Mouse (Mus musculus): ENCODE results near the gene Bcap31.
"Not testable (repeated sequence)": the region's sequence is repeated elsewhere in the genome, so short reads cannot be mapped to it uniquely, and the experiment has no call there.

Gene Bcap31

GRCm38 (mm10) chrX:73716109-73716661, at the start of gene Bcap31, which contains the start of gene Abcd1:
Bcap31 (minus strand) TSS chrX:73716175.
Abcd1 (plus strand) TSS chrX:73716597.
- CTCF ChIA-PET = no interaction called here

- CTCF ChIA-PET = no interaction called here
These were observed 49.3 kb upstream of the Bcap31 start for GRCm38 (mm10) chrX:73765311-73765710.

GRCm38 (mm10) chrX:73758611-73759290, 42.8 kb upstream of the Bcap31 start:
- CTCF ChIA-PET = no interaction called here

- CTCF ChIA-PET = no interaction called here
These were observed 40.6 kb upstream of the Bcap31 start, which contains the start of gene Plxnb3 for GRCm38 (mm10) chrX:73756334-73757140. Plxnb3 (plus strand) TSS chrX:73757090.

- CTCF ChIA-PET = no interaction called here
These were observed 33.0 kb upstream of the Bcap31 start for GRCm38 (mm10) chrX:73748977-73749376.

- CTCF ChIA-PET = interaction anchor here (0.7 kb wide), 1 partner anchor 585 kb away, joined by 3 read pairs; no protein-coding TSS in a partner anchor
These were observed 29.0 kb upstream of the Bcap31 start for GRCm38 (mm10) chrX:73744774-73745481.

GRCm38 (mm10) chrX:73739841-73740240, 23.9 kb upstream of the Bcap31 start:
- CTCF ChIA-PET = not testable (repeated sequence)

GRCm38 (mm10) chrX:73739151-73739550, 23.2 kb upstream of the Bcap31 start:
- CTCF ChIA-PET = no interaction called here

- CTCF ChIA-PET = no interaction called here
These were observed 22.2 kb upstream of the Bcap31 start for GRCm38 (mm10) chrX:73738155-73738554.

GRCm38 (mm10) chrX:73730908-73731307, 14.9 kb upstream of the Bcap31 start:
- CTCF ChIA-PET = no interaction called here

GRCm38 (mm10) chrX:73718686-73719362, 2.8 kb upstream of the Bcap31 start:
- CTCF ChIA-PET = no interaction called here

- CTCF ChIA-PET = no interaction called here
These were observed 2.3 kb upstream of the Bcap31 start for GRCm38 (mm10) chrX:73718271-73718670.

- CTCF ChIA-PET = no interaction called here
These were observed 1.7 kb upstream of the Bcap31 start for GRCm38 (mm10) chrX:73717667-73718066.

GRCm38 (mm10) chrX:73716709-73717545, 952 bp upstream of the Bcap31 start:
- CTCF ChIA-PET = no interaction called here

GRCm38 (mm10) chrX:73715476-73716108, 383 bp downstream of the Bcap31 start:
- CTCF ChIA-PET = interaction anchor here (0.6 kb wide), 1 partner anchor 630 kb away, joined by 4 read pairs; no protein-coding TSS in a partner anchor

GRCm38 (mm10) chrX:73700472-73700871, 15.5 kb downstream of the Bcap31 start:
- CTCF ChIA-PET = no interaction called here

GRCm38 (mm10) chrX:73690917-73691629, 24.9 kb downstream of the Bcap31 start:
- CTCF ChIA-PET = interaction anchor here (0.6 kb wide), 2 partner anchors 147 to 186 kb away, joined by 6 to 12 read pairs; no protein-coding TSS in a partner anchor

GRCm38 (mm10) chrX:73685629-73686028, 30.3 kb downstream of the Bcap31 start:
- CTCF ChIA-PET = no interaction called here

- CTCF ChIA-PET = no interaction called here
These were observed 31.0 kb downstream of the Bcap31 start for GRCm38 (mm10) chrX:73684978-73685377.

Data from spleen, embryonic (tissue).